Mouse (Mus musculus) neural tube, embryonic 13.5 days (tissue): ENCODE results near the gene Vars2. TPM values are rescaled to one million over a fixed set of nuclear protein-coding genes. Genes with fewer than 3 reads are reported as not detected.

Source experiments
- ATAC-seq: fragments of 200-750 bp; cut with Nextera tagmentation; 2 replicates; pipeline ENCODE4 v1.8.0; 2017; ENCODE audit warnings: low read depth, mild to moderate bottlenecking, moderate TSS enrichment, moderate library complexity
- H3K27ac ChIP-seq: fragments of 300-500 bp; sonication (generic); replicated peaks from 2 replicates; pipeline ENCODE4 v1.5.1; 2015; ENCODE audit warnings: moderate library complexity, mild to moderate bottlenecking, inconsistent platforms
- H3K27me3 ChIP-seq: fragments of 300-500 bp; sonication (generic); 2 replicates; pipeline ENCODE4 v1.6.1; 2015; ENCODE audit warnings: mild to moderate bottlenecking, inconsistent platforms
- H3K36me3 ChIP-seq: fragments of 300-500 bp; sonication (generic); 2 replicates; pipeline ENCODE4 v1.6.1; 2015; ENCODE audit warnings: mild to moderate bottlenecking, inconsistent platforms
- H3K4me1 ChIP-seq: fragments of 300-500 bp; sonication (generic); replicated peaks from 2 replicates; pipeline ENCODE4 v1.6.1; 2015; ENCODE audit warnings: inconsistent platforms
- H3K4me2 ChIP-seq: fragments of 300-500 bp; sonication (generic); 2 replicates; pipeline ENCODE4 v1.6.1; 2015; ENCODE audit warnings: inconsistent platforms, mild to moderate bottlenecking, moderate library complexity
- H3K4me3 ChIP-seq: fragments of 300-500 bp; sonication (generic); 2 replicates; pipeline ENCODE4 v1.5.1; 2015; ENCODE audit warnings: mild to moderate bottlenecking, inconsistent platforms
- H3K9ac ChIP-seq: fragments of 300-500 bp; sonication (generic); 2 replicates; pipeline ENCODE4 v1.6.1; 2015; ENCODE audit warnings: moderate library complexity, mild to moderate bottlenecking, inconsistent platforms
- H3K9me3 ChIP-seq: fragments of 300-500 bp; sonication (generic); 2 replicates; pipeline ENCODE4 v1.6.1; 2016; ENCODE audit warnings: inconsistent platforms
- WGBS: fragments of 180-500 bp; shearing (Covaris S2); methylation state at CpG from one replicate; pipeline ENCODE4 v1.1.7; 2015; 5-methylcytosine and 5-hydroxymethylcytosine counted together
- polyA plus RNA-seq: library from polyadenylated mRNA; unstranded; fragments of >200 nt; fragmentation: Nextera tagmentation; extraction: Ambion mirVana; gene quantifications from 2 replicates; pipeline ENCODE4 v1.2.1, GENCODE M21; 2015

The Vars2 gene
- 10.6 and 11.3 TPM in 2 replicates for polyA plus RNA-seq

- no peaks in the 10 kb centered on the region for H3K9me3 ChIP-seq
- WGBS, result under 1% methylated on average over 61 of the region's 61 CpGs
- H3K4me2 ChIP-seq, result peak within 1 kb of the TSS; percentile 92
- ATAC-seq, result peak; percentile 90
- peak within 1 kb of the TSS; percentile 56 for H3K4me3 ChIP-seq
- H3K4me1 ChIP-seq, result peaks cover 24% of the 10 kb centered on the region
- H3K27me3 ChIP-seq, result no peaks in the 10 kb centered on the region
- H3K9ac ChIP-seq, result peak within 1 kb of the TSS; percentile 83
- H3K27ac ChIP-seq, result peak within 1 kb of the TSS; percentile 87
- H3K36me3 ChIP-seq, result peaks cover 24% of the 10 kb centered on the region
These were observed at the start of gene Vars2 for GRCm38 (mm10) chr17:35667334-35668065. Vars2 (minus strand) TSS chr17:35667592.

- H3K36me3 ChIP-seq, result no peaks in the 10 kb centered on the region
- no peaks in the 10 kb centered on the region for H3K27me3 ChIP-seq
These were observed 49.7 kb upstream of the Vars2 start for GRCm38 (mm10) chr17:35717080-35717479.

GRCm38 (mm10) chr17:35716114-35716513 lies 48.7 kb upstream of the Vars2 start:
- Histone ChIP-seq H3K9ac (no peak overlapping the region), H3K36me3 (no peaks in the 10 kb centered on the region), H3K27ac (no peak overlapping the region), H3K4me3 (no peak overlapping the region), H3K4me1 (peaks cover 13% of the 10 kb centered on the region), H3K27me3 (no peaks in the 10 kb centered on the region), H3K9me3 (no peaks in the 10 kb centered on the region), H3K4me2 (no peak overlapping the region)
- ATAC-seq, result no peak
- 94% methylated on average over 3 of the region's 3 CpGs for WGBS

More at GRCm38 (mm10) chr17:35717080-35717479, 49.7 kb upstream of the Vars2 start:
- no peak for ATAC-seq
- Histone ChIP-seq H3K4me1 (peaks cover 10% of the 10 kb centered on the region; the same call in 1 of the 2 replicates), H3K4me2 (no peak overlapping the region), H3K9ac (no peak overlapping the region), H3K27ac (no peak overlapping the region), H3K9me3 (no peaks in the 10 kb centered on the region), H3K4me3 (no peak overlapping the region)
- WGBS, result 84% methylated on average over 6 of the region's 6 CpGs

DNA sequence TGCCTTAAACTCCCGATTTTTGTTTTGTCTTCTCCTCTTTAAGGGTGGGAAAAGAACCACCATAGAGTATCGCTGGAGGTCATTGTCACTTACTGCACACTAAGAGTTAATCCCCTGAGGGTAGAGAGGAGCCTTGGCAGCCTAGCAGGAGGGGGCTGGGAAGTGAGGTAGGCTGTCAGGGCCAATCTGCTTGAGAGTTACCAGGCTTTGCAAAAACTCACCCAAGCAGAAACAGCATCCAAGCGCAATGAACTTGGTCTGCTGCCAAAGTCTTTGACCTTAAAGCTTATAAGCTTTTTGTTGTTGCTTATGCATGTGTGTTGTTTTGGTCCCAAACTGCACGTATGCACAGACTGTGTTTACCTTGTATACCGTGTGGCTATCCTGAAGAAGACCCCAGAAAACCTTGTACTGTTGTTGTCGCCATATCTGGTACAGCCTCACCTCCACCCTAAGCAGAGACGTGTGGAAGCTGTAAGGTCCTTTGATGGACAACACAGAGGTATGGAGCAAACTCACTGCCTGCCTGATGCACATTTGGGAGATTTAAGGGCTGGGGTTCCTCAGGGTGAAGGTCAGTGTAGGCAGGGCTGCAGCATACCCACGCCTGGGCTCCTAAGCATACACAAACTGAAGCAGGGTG lies 43.4 kb upstream of the Vars2 start:
- H3K27ac ChIP-seq, result peak overlapping the region; percentile 62; the same call in 1 of the 2 replicates
- H3K36me3 ChIP-seq, result no peaks in the 10 kb centered on the region
- H3K4me1 ChIP-seq, result peaks cover 17% of the 10 kb centered on the region
- H3K9me3 ChIP-seq, result no peaks in the 10 kb centered on the region
- WGBS, result 31% methylated on average over 8 of the region's 8 CpGs
- no peak overlapping the region for H3K4me3 ChIP-seq
- H3K9ac ChIP-seq, result no peak overlapping the region
- H3K4me2 ChIP-seq, result no peak overlapping the region
- no peaks in the 10 kb centered on the region for H3K27me3 ChIP-seq
- ATAC-seq, result peak; percentile 80; the same call in 1 of the 2 replicates

- no peaks in the 10 kb centered on the region for H3K36me3 ChIP-seq
These were observed 41.2 kb upstream of the Vars2 start for GRCm38 (mm10) chr17:35708611-35709010.

GRCm38 (mm10) chr17:35707929-35708328 lies 40.5 kb upstream of the Vars2 start:
- Histone ChIP-seq H3K27me3 (no peaks in the 10 kb centered on the region), H3K9ac (no peak overlapping the region), H3K9me3 (no peaks in the 10 kb centered on the region), H3K36me3 (no peaks in the 10 kb centered on the region), H3K4me3 (no peak overlapping the region), H3K4me1 (peaks cover 40% of the 10 kb centered on the region), H3K27ac (no peak overlapping the region), H3K4me2 (no peak overlapping the region)
- ATAC-seq, result no peak
- 53% methylated on average over 7 of the region's 7 CpGs for WGBS

More at GRCm38 (mm10) chr17:35708611-35709010, 41.2 kb upstream of the Vars2 start:
- H3K27me3 ChIP-seq, result no peaks in the 10 kb centered on the region
- no peak overlapping the region for H3K9ac ChIP-seq
- no peak for ATAC-seq
- no peak overlapping the region for H3K4me2 ChIP-seq
- WGBS, result 88% methylated on average over 2 of the region's 2 CpGs
- no peaks in the 10 kb centered on the region for H3K9me3 ChIP-seq
- H3K4me1 ChIP-seq, result peaks cover 39% of the 10 kb centered on the region
- no peak overlapping the region for H3K4me3 ChIP-seq
- H3K27ac ChIP-seq, result no peak overlapping the region

GRCm38 (mm10) chr17:35705836-35706235 lies 38.4 kb upstream of the Vars2 start:
- H3K36me3 ChIP-seq, result no peaks in the 10 kb centered on the region
- no peak overlapping the region for H3K9ac ChIP-seq
- no peak overlapping the region for H3K4me2 ChIP-seq
- no peaks in the 10 kb centered on the region for H3K27me3 ChIP-seq
- H3K4me3 ChIP-seq, result no peak overlapping the region
- H3K9me3 ChIP-seq, result no peaks in the 10 kb centered on the region
- WGBS, result 23% methylated on average over 4 of the region's 4 CpGs
- H3K4me1 ChIP-seq, result peaks cover 52% of the 10 kb centered on the region
- peak overlapping the region; percentile 98 for H3K27ac ChIP-seq
- no peak for ATAC-seq

- Histone ChIP-seq H3K9me3 (no peaks in the 10 kb centered on the region), H3K4me2 (peak within 1 kb of the TSS; percentile 64), H3K4me1 (peaks cover 44% of the 10 kb centered on the region), H3K9ac (peak within 1 kb of the TSS; percentile 82), H3K27ac (peak within 1 kb of the TSS; percentile 98), H3K27me3 (no peaks in the 10 kb centered on the region), H3K36me3 (no peaks in the 10 kb centered on the region), H3K4me3 (peak within 1 kb of the TSS; percentile 79)
- WGBS, result 4% methylated on average over 19 of the region's 19 CpGs
- ATAC-seq, result peak; percentile 54
These were observed 37.5 kb upstream of the Vars2 start, which contains the start of gene Ddr1 for GRCm38 (mm10) chr17:35704621-35705464. Ddr1 (minus strand) TSS chr17:35704621.

- Histone ChIP-seq H3K27me3 (no peaks in the 10 kb centered on the region), H3K36me3 (no peaks in the 10 kb centered on the region), H3K4me1 (peaks cover 54% of the 10 kb centered on the region), H3K4me3 (peak overlapping the region; percentile 79), H3K4me2 (peak overlapping the region; percentile 64), H3K27ac (peak overlapping the region; percentile 98), H3K9ac (peak overlapping the region; percentile 82), H3K9me3 (no peaks in the 10 kb centered on the region)
- peak; percentile 67 for ATAC-seq
- under 1% methylated on average over 14 of the region's 14 CpGs for WGBS
These were observed 36.4 kb upstream of the Vars2 start for GRCm38 (mm10) chr17:35703751-35704271.

- Histone ChIP-seq H3K27ac (peak overlapping the region; percentile 98), H3K9me3 (no peaks in the 10 kb centered on the region), H3K27me3 (no peaks in the 10 kb centered on the region), H3K36me3 (no peaks in the 10 kb centered on the region), H3K9ac (peak overlapping the region; percentile 97), H3K4me2 (peak overlapping the region; percentile 64), H3K4me3 (peak overlapping the region; percentile 79), H3K4me1 (peaks cover 62% of the 10 kb centered on the region)
- no peak for ATAC-seq
- 5% methylated on average over 2 of the region's 2 CpGs for WGBS
These were observed 35.7 kb upstream of the Vars2 start for GRCm38 (mm10) chr17:35703065-35703464.

DNA sequence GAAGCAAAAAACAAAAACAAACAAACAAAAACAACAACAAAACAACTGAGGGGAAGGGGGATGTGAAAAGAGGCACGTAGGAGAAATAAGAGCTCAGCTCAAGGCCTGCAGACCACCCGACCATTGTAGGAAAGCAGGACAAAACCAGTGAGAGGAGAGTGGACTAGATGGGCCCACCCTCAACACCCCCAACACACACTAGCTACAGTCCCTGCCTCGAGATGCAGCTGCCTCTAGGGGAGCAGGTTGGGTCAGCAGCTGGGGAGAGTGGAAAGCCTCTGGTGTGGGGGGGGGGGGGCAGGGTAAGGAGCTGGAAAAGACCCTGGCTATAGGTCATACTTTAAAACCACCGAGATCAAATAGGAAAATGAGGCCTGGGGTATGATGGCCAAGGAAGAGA lies 35.2 kb upstream of the Vars2 start:
- peaks cover 67% of the 10 kb centered on the region for H3K4me1 ChIP-seq
- ATAC-seq, result no peak

More for the DNA sequence above, 35.2 kb upstream of the Vars2 start:
- H3K36me3 ChIP-seq, result no peaks in the 10 kb centered on the region
- H3K27me3 ChIP-seq, result no peaks in the 10 kb centered on the region
- H3K4me3 ChIP-seq, result peak overlapping the region; percentile 79
- H3K9me3 ChIP-seq, result no peaks in the 10 kb centered on the region
- WGBS, result 0% methylated on average over 4 of the region's 4 CpGs
- peak overlapping the region; percentile 64 for H3K4me2 ChIP-seq
- peak overlapping the region; percentile 97 for H3K9ac ChIP-seq
- peak overlapping the region; percentile 98 for H3K27ac ChIP-seq
